Mouse (Mus musculus) small intestine, adult 2 months (tissue): ENCODE measurements at regions not wholly inside any gene's neighbourhood (a gene's known extent, or its start where the extent isn't known, plus 50 kb on each side); places are given as distances from the start of the nearest gene placed in this dataset.

Experiments used
- CTCF ChIP-seq: fragments of 200-500 bp; IDR thresholded peaks from 2 replicates; pipeline ENCODE4 v1.5.1; 2012; ENCODE audit warnings: low read depth, mild to moderate bottlenecking, control low read depth, inconsistent platforms, low read length, moderate library complexity, mixed read lengths; ENCODE audit not compliant: insufficient replicate concordance, insufficient read length; ENCODE audit errors: extremely low read depth
- POLR2A ChIP-seq: fragments of 200-500 bp; IDR thresholded peaks from 2 replicates; pipeline ENCODE4 v1.6.1; 2012; ENCODE audit warnings: low read depth, mild to moderate bottlenecking, control low read depth, inconsistent platforms, low read length, moderate library complexity

DNA sequence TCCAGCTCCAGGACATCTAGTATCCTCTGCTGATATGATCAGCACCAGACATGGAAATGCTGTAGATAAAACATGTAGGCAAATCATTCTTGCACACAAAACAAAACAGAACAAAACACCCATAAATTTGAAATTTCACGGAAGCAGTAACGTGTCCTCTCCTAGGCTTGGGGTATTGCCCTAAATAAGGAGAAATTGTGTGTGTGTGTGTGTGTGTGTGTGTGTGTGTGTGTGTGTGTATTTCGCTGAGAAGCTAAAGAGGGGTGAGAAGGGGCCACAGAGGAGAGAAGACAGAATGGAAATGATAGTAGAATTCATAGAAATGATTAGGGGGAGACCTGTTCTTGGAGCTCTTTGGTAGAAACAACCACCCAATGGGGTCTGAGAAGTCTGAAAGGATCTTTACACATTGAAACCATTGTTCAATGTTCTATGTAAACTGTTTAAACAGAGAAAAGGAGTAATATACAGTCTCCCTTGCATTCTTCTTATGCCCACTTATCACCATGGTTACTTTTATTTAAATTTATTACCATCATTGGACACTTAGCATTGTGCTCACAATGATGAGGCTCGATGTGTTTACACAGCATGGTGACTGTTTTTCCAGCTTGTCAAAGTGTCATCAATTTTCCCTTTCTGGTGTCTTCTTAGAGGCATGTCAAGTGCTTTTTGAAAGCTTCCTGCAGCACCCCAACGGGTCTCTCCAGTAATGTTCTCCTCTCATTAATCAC lies 317.3 kb upstream of the 4933412E24Rik start:
- TF ChIP-seq CTCF (no peak), POLR2A (no peak)
